8 mouse cellular contexts compared by ENCODE assay signal in genomic region chr1:75693231-75693914, GRCm38 (mm10).
DNase-seq lines count a peak whose midpoint lies in the region; ATAC-seq and TF ChIP-seq lines count a peak whose summit lies in the region.

No protein-coding gene starts in this region.

- intact Hi-C loops in gastrocnemius, postnatal 36 days (cut with DNase I): no loop called here

- H3K9me3 ChIP-seq in forebrain, embryonic 11.5 days (ENCODE audit: control insufficient read depth, low read length): no peaks in the 10 kb centered on the region
- no peaks in the 10 kb centered on the region for H3K9me3 ChIP-seq in lung, postnatal 0 days (ENCODE audit: low read length)

- DNase-seq in layer of hippocampus, adult 11-12 months (ENCODE audit: low spot score): peak; percentile 48
- no peak for DNase-seq in layer of hippocampus, adult 9-10 months (ENCODE audit: low spot score)
- DNase-seq in cerebellum, adult 18-20 months: peak; percentile 31 to 49
- no peak for DNase-seq in forebrain, embryonic 11.5 days (ENCODE audit: low spot score)
- DNase-seq in lung, postnatal 0 days (ENCODE audit: low spot score): no peak
- DNase-seq in yolk sac, embryonic 10.5 days (ENCODE audit: low spot score): no peak
- no peak for DNase-seq in gastrocnemius, postnatal 36 days

- H3K27me3 ChIP-seq in forebrain, embryonic 11.5 days (ENCODE audit: control insufficient read depth, insufficient read depth, low read length): no peaks in the 10 kb centered on the region; the same call in 1 of the 2 replicates
- H3K27me3 ChIP-seq in lung, postnatal 0 days (replicated peaks; ENCODE audit: insufficient read depth, low read length): no peaks in the 10 kb centered on the region

- 33% methylated on average over 12 of the region's 12 CpGs for WGBS in forebrain, embryonic 11.5 days
- 21% methylated on average over 12 of the region's 12 CpGs for WGBS in lung, postnatal 0 days

- TF ChIP-seq CTCF in lung, postnatal 0 days (IDR thresholded peaks at IDR 0.05): peak; percentile 19; the same call in 1 of the 2 replicates

- peak; percentile 81 for ATAC-seq in forebrain, embryonic 11.5 days (replicated peaks; ENCODE audit: low FRiP score)
- peak; percentile 47; the same call in 1 of the 2 replicates for ATAC-seq in lung, postnatal 0 days
- ATAC-seq in CD4-positive, CD25-positive, alpha-beta regulatory T cell, adult 4 months: no peak

- no peak overlapping the region for H3K9ac ChIP-seq in forebrain, embryonic 11.5 days (ENCODE audit: low read length)
- no peak overlapping the region for H3K9ac ChIP-seq in lung, postnatal 0 days (replicated peaks; ENCODE audit: low read depth)

- no peak overlapping the region for H3K27ac ChIP-seq in forebrain, embryonic 11.5 days (ENCODE audit: low read depth, low read length)
- no peak overlapping the region for H3K27ac ChIP-seq in lung, postnatal 0 days (ENCODE audit: low read length)

- no peaks in the 10 kb centered on the region for H3K36me3 ChIP-seq in forebrain, embryonic 11.5 days (ENCODE audit: control insufficient read depth, insufficient read depth, low read length)
- no peaks in the 10 kb centered on the region for H3K36me3 ChIP-seq in lung, postnatal 0 days (ENCODE audit: insufficient read depth, low read length)

- 0 out of 2 replicates have a peak, but pooled peaks cover 4% of the 10 kb centered on the region for H3K4me1 ChIP-seq in forebrain, embryonic 11.5 days (replicated peaks; ENCODE audit: control insufficient read depth, insufficient read depth, low read length)
- H3K4me1 ChIP-seq in lung, postnatal 0 days (ENCODE audit: insufficient read depth, low read depth, low read length): no peaks in the 10 kb centered on the region

- no peak overlapping the region for H3K4me3 ChIP-seq in forebrain, embryonic 11.5 days (ENCODE audit: low read depth, low read length)
- H3K4me3 ChIP-seq in lung, postnatal 0 days (ENCODE audit: low read depth, low read length): no peak overlapping the region

- no peak overlapping the region for H3K4me2 ChIP-seq in forebrain, embryonic 11.5 days (ENCODE audit: low read depth, low read length, severe bottlenecking)
- H3K4me2 ChIP-seq in lung, postnatal 0 days (replicated peaks; ENCODE audit: low read depth, low read length): no peak overlapping the region

- no peak for TF ChIP-seq EP300 in lung, postnatal 0 days (IDR thresholded peaks at IDR 0.05)

Comparison
In these comparisons a context has a peak if more than half of its experiments do, and no peak if none do; other contexts are left out.
1. DNase-seq: peak in layer of hippocampus, adult 11-12 months (single experiment) and cerebellum, adult 18-20 months (2 of 2); none in layer of hippocampus, adult 9-10 months (single experiment), forebrain, embryonic 11.5 days (single experiment), lung, postnatal 0 days (single experiment), yolk sac, embryonic 10.5 days (single experiment) and gastrocnemius, postnatal 36 days (0 of 2).